Mouse (Mus musculus): Measurements from ENCODE around the gene Slamf6.

GRCm38 (mm10) chr1:171948946-171949508, 31.7 kb downstream of the Slamf6 start:
- TF ChIP-seq CTCF (IDR thresholded peaks at IDR 0.05; ENCODE audit: insufficient read depth, low read depth, low read length) (no peak), POLR2A (IDR thresholded peaks at IDR 0.05; ENCODE audit: insufficient read depth, low read depth, low read length) (no peak)
